Mouse (Mus musculus) ES-Bruce4 (cell line): Measurements from ENCODE around the gene Slc25a22.

ENCODE experiments used
- CTCF ChIP-seq: IDR thresholded peaks from one replicate; pipeline ENCODE4 v1.8.1; 2011; ENCODE audit warnings: low read depth, low read length
- EP300 ChIP-seq: IDR thresholded peaks from 2 replicates; pipeline ENCODE4 v1.6.1; 2011; ENCODE audit warnings: low read depth, low read length; ENCODE audit not compliant: insufficient read depth
- POLR2A ChIP-seq: IDR thresholded peaks from one replicate; pipeline ENCODE4 v1.8.1; 2011; ENCODE audit warnings: low read length; ENCODE audit not compliant: insufficient read depth

DNA sequence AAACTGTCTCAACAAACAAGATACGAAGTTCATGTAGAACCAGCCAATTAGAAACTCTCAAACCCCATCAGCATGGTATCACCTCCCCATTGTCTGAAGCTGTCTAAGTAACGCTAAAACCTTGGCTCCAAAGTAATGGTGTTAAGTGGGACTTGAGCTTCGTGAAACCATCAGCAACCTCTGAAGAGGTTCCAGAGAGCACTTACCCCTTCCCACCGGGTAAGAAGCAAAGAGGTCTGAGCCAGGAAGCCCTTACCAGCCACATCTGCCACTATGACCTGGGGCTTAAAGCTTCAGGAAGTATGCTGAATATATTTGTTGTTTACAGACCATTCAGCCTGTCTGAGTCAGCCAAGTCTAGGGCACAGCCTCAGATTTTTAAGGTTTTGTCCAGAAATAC is 32.2 kb downstream of the Slc25a22 start:
- no peak for TF ChIP-seq CTCF
- TF ChIP-seq EP300: no peak
- TF ChIP-seq POLR2A: no peak
